Mouse (Mus musculus) liver, embryonic 14.5 days (tissue): ENCODE results near the gene Bcr. TPM values are rescaled to one million over a fixed set of nuclear protein-coding genes. Genes with fewer than 3 reads are reported as not detected.

Experiments used
- ATAC-seq: fragments of 200-750 bp; cut with Nextera tagmentation; 2 replicates; pipeline ENCODE4 v1.8.0; 2017; ENCODE audit warnings: moderate number of reproducible peaks, mild to moderate bottlenecking, moderate library complexity; ENCODE audit not compliant: insufficient read depth
- DNase-seq, 3 experiments: peaks; one replicate each; pipeline ENCODE4 v3.0.0-alpha.2; 2012 to 2013; ENCODE audit warnings: low read depth in 3 of 3, low spot score in 3 of 3
- H3K27ac ChIP-seq: fragments of 300-500 bp; sonication (generic); 2 replicates; pipeline ENCODE4 v1.5.1; 2014; ENCODE audit warnings: moderate library complexity, mild to moderate bottlenecking, control low read depth, inconsistent platforms
- H3K27me3 ChIP-seq: fragments of 300-500 bp; sonication (generic); 2 replicates; pipeline ENCODE4 v1.6.1; 2014; ENCODE audit warnings: mild to moderate bottlenecking, low read length, moderate library complexity; ENCODE audit not compliant: control insufficient read depth, insufficient read depth
- H3K36me3 ChIP-seq: fragments of 300-500 bp; sonication (generic); replicated peaks from 2 replicates; pipeline ENCODE4 v1.6.1; 2014; ENCODE audit warnings: low read depth; ENCODE audit not compliant: control insufficient read depth, insufficient read depth
- H3K4me1 ChIP-seq, 2 experiments: fragments of 200-500 bp in 1 of 2; fragments of 300-500 bp in 1 of 2; sonication (generic) in 1 of 2; replicated peaks; 2 replicates each; pipeline ENCODE4 v1.6.1; 2012 to 2014; ENCODE audit warnings: antibody characterized with exemption in 1 of 2, inconsistent platforms in 1 of 2, low read length in 1 of 2; ENCODE audit not compliant: control insufficient read depth in 2 of 2, insufficient read depth in 2 of 2
- H3K4me2 ChIP-seq: fragments of 300-500 bp; sonication (generic); 2 replicates; pipeline ENCODE4 v1.6.1; 2014; ENCODE audit warnings: low read depth, mild to moderate bottlenecking, control low read depth, moderate library complexity
- H3K4me3 ChIP-seq, 2 experiments: fragments of 200-500 bp in 1 of 2; fragments of 300-500 bp in 1 of 2; sonication (generic) in 1 of 2; 2 replicates each; pipeline ENCODE4 v1.5.1; 2012 to 2014; ENCODE audit warnings: low read depth in 2 of 2, low read length in 2 of 2, mild to moderate bottlenecking in 2 of 2, control low read depth in 1 of 2, inconsistent platforms in 1 of 2, moderate library complexity in 1 of 2; ENCODE audit not compliant: insufficient read depth in 1 of 2
- H3K9ac ChIP-seq: fragments of 300-500 bp; sonication (generic); replicated peaks from 2 replicates; pipeline ENCODE4 v1.6.1; 2014; ENCODE audit warnings: mild to moderate bottlenecking, control low read depth, moderate library complexity
- H3K9me3 ChIP-seq: fragments of 300-500 bp; sonication (generic); 2 replicates; pipeline ENCODE4 v1.6.1; 2016; ENCODE audit warnings: low read length, mixed read lengths; ENCODE audit not compliant: control insufficient read depth
- CTCF ChIP-seq: IDR thresholded peaks from 2 replicates; pipeline ENCODE4 v1.5.1; 2016; ENCODE audit warnings: antibody characterized with exemption, low read depth, control low read depth
- EP300 ChIP-seq: IDR thresholded peaks from 2 replicates; pipeline ENCODE4 v1.6.1; 2016; ENCODE audit warnings: antibody characterized with exemption, low read depth
- WGBS: fragments of 180-500 bp; shearing (Covaris S2); extraction: QIAGEN DNeasy Blood & Tissue Kit; methylation state at CpG from one replicate; pipeline ENCODE4 v1.1.7; 2014; ENCODE audit not compliant: insufficient replicate concordance; 5-methylcytosine and 5-hydroxymethylcytosine counted together
- polyA plus RNA-seq, 2 experiments: library from polyadenylated mRNA; depleted of rRNA in 1 of 2; stranded (reverse) in 1 of 2; unstranded in 1 of 2; fragments of >200 nt; fragmentation: Nextera tagmentation in 1 of 2; extraction: Ambion mirVana in 1 of 2; gene quantifications; 2 replicates each; pipeline versions ENCODE4 v1.2.1 to v1.2.3; 2012 to 2014

Gene Bcr
- polyA plus RNA-seq, 2 experiments, result 0.85 to 3.5 TPM

DNA sequence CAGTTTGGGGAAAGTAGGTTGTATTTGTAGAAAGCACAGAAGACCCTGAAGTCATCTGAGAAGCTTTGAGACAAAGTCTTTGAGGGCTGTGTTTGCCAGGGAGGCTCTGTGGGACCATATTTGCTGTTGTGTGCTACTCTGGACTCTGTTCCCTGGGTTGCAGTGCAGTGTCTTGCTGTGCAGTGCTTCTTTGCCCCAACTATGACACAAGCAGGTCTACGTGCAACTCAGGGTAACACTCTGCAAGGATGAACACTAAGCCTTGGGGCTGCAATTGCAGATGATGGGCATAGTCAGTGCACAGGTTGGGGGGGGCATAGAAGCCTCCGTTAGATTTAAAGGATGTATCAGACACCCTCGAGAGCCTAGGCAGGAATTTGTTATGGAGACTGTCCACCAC is 160.3 kb downstream of the Bcr start:
- WGBS, result 71% methylated on average over 3 of the region's 3 CpGs
- Histone ChIP-seq H3K4me1 (peaks cover 0 to 13% of the 10 kb centered on the region in 2 experiments; a peak in 2 of 4 replicates), H3K9me3 (no peaks in the 10 kb centered on the region), H3K9ac (no peak overlapping the region), H3K27ac (no peak overlapping the region), H3K4me3 (no peak overlapping the region), H3K4me2 (no peak overlapping the region), H3K36me3 (no peaks in the 10 kb centered on the region), H3K27me3 (no peaks in the 10 kb centered on the region)
- TF ChIP-seq EP300, result no peak
- no peak for TF ChIP-seq CTCF
- no peak for ATAC-seq
- no peak for DNase-seq

DNA sequence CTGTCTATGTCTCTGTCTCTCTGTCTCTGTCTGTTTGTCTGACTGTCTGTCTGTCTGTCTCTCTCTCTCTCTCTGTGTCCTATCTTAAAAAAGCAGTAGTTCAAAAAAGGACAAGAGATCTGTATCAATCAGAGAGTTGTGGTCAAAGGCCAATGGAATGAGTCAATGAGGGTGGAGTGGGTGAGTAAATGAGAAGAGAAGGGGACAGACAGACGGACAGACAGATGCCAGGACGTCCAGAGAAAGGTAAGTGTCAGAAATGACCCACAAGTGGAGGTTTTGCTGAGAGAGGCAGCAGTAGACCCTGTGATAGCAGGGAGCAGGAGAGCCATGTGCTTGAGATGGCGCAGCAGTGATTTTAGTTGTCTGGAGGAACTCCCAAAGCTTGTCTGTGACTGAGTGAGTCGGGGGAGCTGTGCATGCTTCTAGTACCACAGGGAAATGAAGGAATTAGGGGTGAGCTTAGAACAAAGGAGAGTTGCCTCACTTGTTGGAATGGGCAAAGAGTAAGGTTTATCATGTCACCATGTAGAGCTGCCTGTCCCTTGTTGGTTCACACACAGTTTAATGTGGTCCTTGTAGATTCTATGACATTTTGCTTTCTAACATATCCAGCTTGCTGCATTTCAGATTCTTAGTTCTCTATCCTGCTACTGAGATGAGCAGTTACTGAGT is 161.7 kb downstream of the Bcr start:
- 37% methylated on average over 4 of the region's 4 CpGs for WGBS
- H3K4me3 ChIP-seq, result no peak overlapping the region
- H3K27me3 ChIP-seq, result no peaks in the 10 kb centered on the region
- peaks cover 0 to 13% of the 10 kb centered on the region in 2 experiments; a peak in 2 of 4 replicates for H3K4me1 ChIP-seq
- no peak overlapping the region for H3K27ac ChIP-seq
- TF ChIP-seq EP300 (no peak), CTCF (no peak)
- no peak overlapping the region for H3K9ac ChIP-seq
- no peak for DNase-seq
- no peak overlapping the region for H3K4me2 ChIP-seq
- no peaks in the 10 kb centered on the region for H3K9me3 ChIP-seq
- no peaks in the 10 kb centered on the region for H3K36me3 ChIP-seq
- ATAC-seq, result no peak

DNA sequence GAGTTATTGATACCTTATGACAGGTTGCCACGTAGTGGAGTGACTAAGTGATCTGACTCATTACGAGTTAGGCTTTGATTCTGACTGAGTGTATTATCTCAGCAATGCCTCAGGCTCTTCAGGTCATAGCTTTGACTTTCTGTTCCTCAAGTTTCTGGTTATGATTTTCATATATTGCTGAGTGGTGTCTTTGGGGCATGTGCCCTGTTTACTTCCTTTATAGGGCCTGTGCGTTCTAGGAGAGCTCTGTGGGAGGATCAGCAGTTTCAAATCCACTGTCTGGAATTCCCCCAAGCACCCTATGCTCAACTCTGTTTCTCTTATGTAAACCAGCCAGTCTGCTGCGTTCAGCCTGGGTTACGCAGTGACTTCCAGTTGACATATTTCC is 162.2 kb downstream of the Bcr start:
- Histone ChIP-seq H3K36me3 (no peaks in the 10 kb centered on the region), H3K9ac (no peak overlapping the region), H3K9me3 (no peaks in the 10 kb centered on the region), H3K27me3 (no peaks in the 10 kb centered on the region), H3K27ac (no peak overlapping the region), H3K4me1 (peaks cover 0 to 15% of the 10 kb centered on the region in 2 experiments; a peak in 2 of 4 replicates), H3K4me3 (no peak overlapping the region), H3K4me2 (no peak overlapping the region)
- TF ChIP-seq EP300 (no peak), CTCF (no peak)
- no peak for DNase-seq
- 61% methylated on average over 5 of the region's 5 CpGs for WGBS
- peak; percentile 21; the same call in 1 of the 2 replicates for ATAC-seq

DNA sequence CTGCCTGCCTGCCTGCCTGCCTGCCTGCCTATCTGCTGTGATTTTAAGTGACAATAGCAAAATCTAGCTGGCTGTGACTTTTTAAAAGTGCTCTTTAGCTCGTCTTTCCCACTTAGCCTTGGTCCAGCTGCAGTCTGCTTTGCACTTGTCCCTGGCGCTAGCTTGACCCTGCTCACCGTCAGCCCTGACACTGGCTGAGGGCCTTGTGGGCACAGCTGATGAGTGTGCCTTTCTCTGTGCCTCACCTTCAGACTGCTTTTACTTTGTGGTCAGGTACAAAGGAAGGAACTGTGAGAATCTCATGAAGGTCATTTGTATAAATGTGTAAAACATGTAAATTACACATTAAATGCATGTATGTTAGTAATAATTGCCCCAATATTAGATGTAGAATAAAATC is 163.8 kb downstream of the Bcr start:
- H3K4me1 ChIP-seq, result peaks cover 0 to 15% of the 10 kb centered on the region in 2 experiments; a peak in 2 of 4 replicates
- no peak overlapping the region for H3K4me3 ChIP-seq
- no peaks in the 10 kb centered on the region for H3K36me3 ChIP-seq
- H3K4me2 ChIP-seq, result no peak overlapping the region
- H3K27me3 ChIP-seq, result no peaks in the 10 kb centered on the region
- H3K27ac ChIP-seq, result no peak overlapping the region
- DNase-seq, result no peak
- TF ChIP-seq CTCF (no peak), EP300 (no peak)
- no peak overlapping the region for H3K9ac ChIP-seq
- H3K9me3 ChIP-seq, result no peaks in the 10 kb centered on the region
- no peak for ATAC-seq
- WGBS, result 68% methylated on average over 3 of the region's 3 CpGs

DNA sequence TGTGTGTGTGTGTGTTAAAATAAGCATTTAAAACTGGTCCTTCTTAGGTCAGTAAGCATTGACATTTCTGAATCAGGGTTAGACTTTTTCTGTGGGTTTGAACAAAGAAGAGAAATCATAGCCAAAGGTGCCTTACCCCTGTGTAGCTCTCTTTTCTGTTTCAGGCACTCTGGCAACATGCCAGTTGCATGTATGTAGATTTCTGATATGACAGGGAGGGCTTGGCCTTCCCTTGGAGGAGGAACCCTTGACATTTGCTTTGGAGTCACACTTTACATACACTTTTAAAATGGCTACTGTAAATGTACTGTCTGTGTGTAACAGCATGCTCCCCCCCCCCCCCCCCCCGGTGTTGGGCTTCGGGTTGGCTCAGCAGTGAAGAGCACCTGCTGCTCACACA is 164.2 kb downstream of the Bcr start:
- WGBS, result no CpG with 5 or more reads among the region's 2 CpGs
- Histone ChIP-seq H3K4me3 (no peak overlapping the region), H3K36me3 (no peaks in the 10 kb centered on the region)

More for the DNA sequence above, 164.2 kb downstream of the Bcr start:
- ATAC-seq (no peak), DNase-seq (no peak)
- no peaks in the 10 kb centered on the region for H3K9me3 ChIP-seq
- H3K27ac ChIP-seq, result no peak overlapping the region
- H3K27me3 ChIP-seq, result no peaks in the 10 kb centered on the region
- no peak for TF ChIP-seq CTCF
- no peak overlapping the region for H3K9ac ChIP-seq
- no peak overlapping the region for H3K4me2 ChIP-seq
- peaks cover 0 to 15% of the 10 kb centered on the region in 2 experiments; a peak in 2 of 4 replicates for H3K4me1 ChIP-seq
